Mouse (Mus musculus) CH12.LX (cell line): ENCODE data around the gene Trim21. TPM values are rescaled to one million over a fixed set of nuclear protein-coding genes. Genes with fewer than 3 reads are reported as not detected.

Experiments used
- DNase-seq: peaks from one replicate; pipeline ENCODE4 v3.0.0-alpha.2; 2013; ENCODE audit errors: extremely low read depth
- H3K27ac ChIP-seq: 2 replicates; pipeline ENCODE4 v1.5.1; 2012; ENCODE audit warnings: low read depth, mild to moderate bottlenecking, control low read depth, moderate library complexity; ENCODE audit not compliant: insufficient read depth
- H3K27me3 ChIP-seq: replicated peaks from 2 replicates; pipeline ENCODE3; 2012; ENCODE audit warnings: inconsistent platforms
- H3K36me3 ChIP-seq, 2 experiments: replicated peaks in 1 of 2; 2 replicates each; pipeline versions ENCODE3 to v1.6.1; 2012; ENCODE audit warnings: inconsistent platforms in 1 of 2, low read length in 1 of 2, mild to moderate bottlenecking in 1 of 2, mixed read lengths in 1 of 2, moderate library complexity in 1 of 2; ENCODE audit not compliant: control insufficient read depth in 1 of 2, insufficient read depth in 1 of 2
- H3K4me1 ChIP-seq, 2 experiments: 2 replicates each; pipeline ENCODE4 v1.6.1; 2012; ENCODE audit warnings: inconsistent platforms in 1 of 2, moderate library complexity in 1 of 2; ENCODE audit not compliant: insufficient read depth in 2 of 2, control insufficient read depth in 1 of 2
- H3K4me2 ChIP-seq: 2 replicates; pipeline ENCODE4 v1.6.1; 2012; ENCODE audit warnings: low read depth, mild to moderate bottlenecking, control low read depth; ENCODE audit not compliant: poor library complexity, insufficient read depth, severe bottlenecking
- H3K4me3 ChIP-seq, 3 experiments: fragments of 150-350 bp in 1 of 3; sonication (generic) in 1 of 3; replicated peaks in 1 of 3; 2 replicates each; pipeline versions ENCODE3 to v1.5.1; 2011 to 2012; ENCODE audit warnings: low read depth in 2 of 3, low read length in 2 of 3, mild to moderate bottlenecking in 2 of 3, moderate library complexity in 2 of 3, control low read depth in 1 of 3, improper control_type of control experiment in 1 of 3, inconsistent platforms in 1 of 3, mixed read lengths in 1 of 3; ENCODE audit not compliant: poor library complexity in 1 of 3
- H3K79me2 ChIP-seq: replicated peaks from 2 replicates; pipeline ENCODE4 v1.6.1; 2012; ENCODE audit warnings: mild to moderate bottlenecking, moderate library complexity; ENCODE audit not compliant: control insufficient read depth, poor library complexity, insufficient read depth, severe bottlenecking; ENCODE audit errors: extremely low read depth
- H3K9ac ChIP-seq: 2 replicates; pipeline ENCODE4 v1.6.1; 2012; ENCODE audit warnings: low read depth, mild to moderate bottlenecking, control low read depth, moderate library complexity; ENCODE audit not compliant: insufficient read depth
- H3K9me3 ChIP-seq: replicated peaks from 2 replicates; pipeline ENCODE3; 2012; ENCODE audit warnings: low read length, inconsistent platforms, mixed read lengths
- BHLHE40 ChIP-seq: IDR thresholded peaks from 2 replicates; pipeline ENCODE4 v1.6.1; 2011; ENCODE audit warnings: mild to moderate bottlenecking, low read depth, low read length, improper control_type of control experiment
- CHD1 ChIP-seq: IDR thresholded peaks from 2 replicates; pipeline ENCODE4 v1.6.1; 2012; ENCODE audit warnings: low read depth, low read length, improper control_type of control experiment, inconsistent platforms
- CTCF ChIP-seq, 2 experiments: IDR thresholded peaks in 1 of 2; conservative IDR thresholded peaks in 1 of 2; 2 replicates each; pipeline ENCODE4 v1.5.1; 2011 to 2012; ENCODE audit warnings: low read depth in 2 of 2, low read length in 2 of 2, improper control_type of control experiment in 1 of 2, inconsistent platforms in 1 of 2, mild to moderate bottlenecking in 1 of 2, moderate library complexity in 1 of 2
- ELF1 ChIP-seq: IDR thresholded peaks from 2 replicates; pipeline ENCODE4 v1.6.1; 2014; ENCODE audit warnings: low read depth, mild to moderate bottlenecking, inconsistent platforms, low read length, improper control_type of control experiment
- EP300 ChIP-seq: IDR thresholded peaks from 2 replicates; pipeline ENCODE4 v1.6.1; 2011; ENCODE audit warnings: low read length, improper control_type of control experiment
- HCFC1 ChIP-seq: IDR thresholded peaks from 2 replicates; pipeline ENCODE4 v1.6.1; 2012; ENCODE audit warnings: low read depth, mild to moderate bottlenecking, inconsistent platforms, low read length, improper control_type of control experiment
- MAZ ChIP-seq: IDR thresholded peaks from 2 replicates; pipeline ENCODE4 v1.6.1; 2012; ENCODE audit warnings: low read depth, mild to moderate bottlenecking, inconsistent platforms, low read length, improper control_type of control experiment, moderate library complexity
- NELFE ChIP-seq: IDR thresholded peaks from 2 replicates; pipeline ENCODE4 v1.6.1; 2011; ENCODE audit warnings: low read depth, low read length, improper control_type of control experiment
- NRF1 ChIP-seq: IDR thresholded peaks from 2 replicates; pipeline ENCODE4 v1.6.1; 2014; ENCODE audit warnings: low read depth, mild to moderate bottlenecking, inconsistent platforms, low read length, improper control_type of control experiment, moderate library complexity
- POLR2A ChIP-seq: IDR thresholded peaks from 2 replicates; pipeline ENCODE4 v1.6.1; 2011; ENCODE audit warnings: low read depth, mild to moderate bottlenecking, improper control_type of control experiment, low read length
- RCOR1 ChIP-seq: conservative IDR thresholded peaks from 2 replicates; pipeline ENCODE4 v1.6.1; 2012; ENCODE audit warnings: low read depth, mild to moderate bottlenecking, inconsistent platforms, low read length, improper control_type of control experiment
- SMC3 ChIP-seq: IDR thresholded peaks from 2 replicates; pipeline ENCODE4 v1.6.1; 2011; ENCODE audit warnings: low read depth, low read length, improper control_type of control experiment
- TBP ChIP-seq: conservative IDR thresholded peaks from 2 replicates; pipeline ENCODE4 v1.6.1; 2011; ENCODE audit warnings: low read depth, low read length, improper control_type of control experiment
- UBTF ChIP-seq: IDR thresholded peaks from 2 replicates; pipeline ENCODE4 v1.6.1; 2012; ENCODE audit warnings: low read depth, mild to moderate bottlenecking, inconsistent platforms, low read length, improper control_type of control experiment, moderate library complexity
- ZKSCAN1 ChIP-seq: IDR thresholded peaks from 2 replicates; pipeline ENCODE4 v1.6.1; 2012; ENCODE audit warnings: low read depth, inconsistent platforms, low read length, improper control_type of control experiment, borderline replicate concordance
- ZMIZ1 ChIP-seq: IDR thresholded peaks from 2 replicates; pipeline ENCODE4 v1.6.1; 2012; ENCODE audit warnings: low read depth, mild to moderate bottlenecking, inconsistent platforms, low read length, improper control_type of control experiment
- dilution Hi-C: fragments of 300-500 bp; cut with MboI; formaldehyde crosslinking; loops from 2 replicates; pipeline ENCODE4 v1.14.3; 2020; ENCODE audit warnings: low sequenced_read_pairs; ENCODE audit not compliant: extremely low pct_unique_long_range_greater_than_20kb, extremely low pct_ligation_motif_present
- in situ Hi-C: fragments of 300-500 bp; cut with MboI; formaldehyde crosslinking; loops from 3 replicates; pipeline ENCODE4 v1.14.3; 2019; ENCODE audit warnings: low sequenced_read_pairs, low pct_ligation_motif_present, low pct_unique_long_range_greater_than_20kb, mixed read lengths
- polyA plus RNA-seq: library from polyadenylated mRNA; unstranded; fragments of >175 nt; gene quantifications from 2 replicates; pipeline ENCODE4 v1.2.1, GENCODE M21; 2012; ENCODE audit warnings: low read depth; ENCODE audit not compliant: insufficient read length
- total RNA-seq, 2 experiments: library from RNA; depleted of rRNA; stranded (reverse); fragments of 300-350 nt in 1 of 2; fragments of >200 nt in 1 of 2; gene quantifications; 2 replicates each; pipeline ENCODE4 v1.2.3; 2012 to 2014

Trim21 gene
- total and polyA plus RNA-seq, 3 experiments: 10.4 to 16.5 (median 15.4) TPM

DNA sequence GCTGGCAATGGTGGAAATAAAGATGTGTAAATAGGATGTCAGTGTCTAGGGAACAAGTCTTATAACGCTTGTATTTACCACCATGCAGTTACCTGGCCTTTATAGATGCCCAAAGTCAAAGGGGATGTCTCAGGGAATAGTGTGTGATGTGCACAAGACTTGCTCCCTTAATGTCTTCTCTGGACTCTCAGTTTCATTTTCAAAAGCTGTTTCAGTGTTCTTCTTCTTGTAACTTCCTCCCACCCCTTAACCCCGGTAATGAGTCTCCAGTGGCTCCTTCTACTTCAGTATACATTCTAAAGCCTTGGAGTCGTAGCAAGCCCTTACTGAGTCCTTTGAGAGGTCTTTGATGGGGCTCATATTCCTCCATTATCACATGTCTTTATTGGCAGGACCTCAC lies 12.0 kb downstream of the Trim21 start:
- H3K27me3 ChIP-seq: no peaks in the 10 kb centered on the region
- dilution Hi-C loops: no loop called here
- peak; percentile 14 for DNase-seq
- TF ChIP-seq BHLHE40 (peak; percentile 34; the same call in 1 of the 2 replicates), TBP (no peak), ZKSCAN1 (no peak), EP300 (0 out of 2 replicates have a peak, but pooled peaks have one; percentile 7)
- no peak overlapping the region for H3K9ac ChIP-seq
- no peaks in the 10 kb centered on the region for H3K79me2 ChIP-seq
- no peaks in the 10 kb centered on the region for H3K9me3 ChIP-seq
- no peak overlapping the region for H3K4me3 ChIP-seq
- peak overlapping the region; percentile 72 for H3K4me2 ChIP-seq
- H3K27ac ChIP-seq: no peak overlapping the region
- H3K36me3 ChIP-seq: peaks cover 0 to 2% of the 10 kb centered on the region in 2 experiments
- peaks cover 6 to 10% of the 10 kb centered on the region in 2 experiments for H3K4me1 ChIP-seq
- in situ Hi-C loops: no loop called here

DNA sequence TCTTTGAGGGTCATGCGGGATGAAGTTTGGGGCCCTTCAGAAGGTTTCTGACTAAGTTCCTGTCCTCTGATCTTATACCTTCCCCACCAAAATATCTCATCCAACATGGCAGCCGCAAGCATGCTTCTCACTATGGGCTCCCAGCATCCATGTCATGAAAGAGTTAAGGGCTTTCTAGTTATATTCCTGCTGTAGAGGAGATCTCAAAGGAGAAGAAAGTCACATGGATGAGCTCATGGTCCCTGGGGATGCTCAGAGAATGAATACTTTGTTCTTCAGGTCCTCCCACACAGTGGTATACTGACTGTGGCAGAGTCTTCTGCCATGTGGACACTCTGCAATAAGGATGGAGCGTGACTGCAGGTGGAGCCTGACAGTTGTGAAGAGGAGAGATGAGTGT lies 15.7 kb downstream of the Trim21 start, which contains the start of gene Olfr549:
Olfr549 (plus strand) TSS at position 301 of the 400 bp plus-strand sequence.
- no peaks in the 10 kb centered on the region for H3K9me3 ChIP-seq
- H3K36me3 ChIP-seq: no peaks in the 10 kb centered on the region
- H3K4me1 ChIP-seq: peaks cover 6 to 10% of the 10 kb centered on the region in 2 experiments
- no peaks in the 10 kb centered on the region for H3K27me3 ChIP-seq
- no peak within 1 kb of the TSS for H3K4me2 ChIP-seq
- no peaks in the 10 kb centered on the region for H3K79me2 ChIP-seq
- no peak within 1 kb of the TSS for H3K9ac ChIP-seq
- dilution Hi-C loops: no loop called here
- TF ChIP-seq ZMIZ1 (no peak), NRF1 (no peak), CTCF (conservative IDR thresholded peaks at IDR 0.05 in 1 of 2, IDR thresholded peaks at IDR 0.05 in 1 of 2; ENCODE audit: low read depth in 2 of 2, low read length in 2 of 2) (no peak), SMC3 (no peak), CHD1 (no peak), NELFE (no peak), HCFC1 (no peak), TBP (no peak), POLR2A (no peak), ELF1 (no peak), UBTF (no peak), MAZ (no peak)
- no peak for DNase-seq
- in situ Hi-C loops: no loop called here
- H3K27ac ChIP-seq: no peak within 1 kb of the TSS
- H3K4me3 ChIP-seq: no peak within 1 kb of the TSS

DNA sequence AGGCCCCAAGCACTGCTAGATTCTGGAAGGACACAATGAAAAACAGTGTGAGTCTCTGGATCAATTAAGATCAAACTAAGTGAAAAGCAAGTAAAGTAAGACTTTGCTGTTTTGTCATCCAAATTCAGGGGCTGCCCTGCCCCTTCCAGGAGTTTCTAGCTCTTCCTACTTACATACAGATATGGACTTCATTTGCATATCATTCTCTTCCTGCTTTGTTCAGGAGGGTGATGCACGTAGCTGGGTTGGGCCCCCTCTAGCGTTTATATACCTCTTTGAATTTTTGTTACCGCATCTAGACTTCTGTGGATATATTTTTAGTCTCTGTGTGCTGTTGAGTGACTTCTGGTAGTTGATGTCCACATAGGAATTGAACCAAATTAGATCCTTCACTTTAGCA lies 24.0 kb downstream of the Trim21 start:
- in situ Hi-C loops (no loop called here), dilution Hi-C loops (no loop called here)
- no peak for DNase-seq
- TF ChIP-seq CTCF (conservative IDR thresholded peaks at IDR 0.05 in 1 of 2, IDR thresholded peaks at IDR 0.05 in 1 of 2; ENCODE audit: low read depth in 2 of 2, low read length in 2 of 2) (peak in 1 of 2 experiments; percentile 40; a peak in 2 of 4 replicates), RCOR1 (no peak)
- H3K27ac ChIP-seq: no peak overlapping the region
- no peak overlapping the region for H3K4me2 ChIP-seq
- peaks cover 0 to 12% of the 10 kb centered on the region in 2 experiments; a peak in 2 of 4 replicates for H3K4me1 ChIP-seq
- no peaks in the 10 kb centered on the region for H3K79me2 ChIP-seq
- no peaks in the 10 kb centered on the region for H3K9me3 ChIP-seq
- no peaks in the 10 kb centered on the region for H3K36me3 ChIP-seq
- H3K27me3 ChIP-seq: no peaks in the 10 kb centered on the region
- no peak overlapping the region for H3K4me3 ChIP-seq
- no peak overlapping the region for H3K9ac ChIP-seq
